Mouse (Mus musculus) CH12F3 (cell line): ENCODE measurements around the gene Fstl4.

Experiments
- in situ Hi-C: fragments of 300-500 bp; cut with MboI; formaldehyde crosslinking; loops from 2 replicates; pipeline ENCODE4 v1.14.3; 2020; ENCODE audit warnings: low sequenced_read_pairs

Gene Fstl4

DNA sequence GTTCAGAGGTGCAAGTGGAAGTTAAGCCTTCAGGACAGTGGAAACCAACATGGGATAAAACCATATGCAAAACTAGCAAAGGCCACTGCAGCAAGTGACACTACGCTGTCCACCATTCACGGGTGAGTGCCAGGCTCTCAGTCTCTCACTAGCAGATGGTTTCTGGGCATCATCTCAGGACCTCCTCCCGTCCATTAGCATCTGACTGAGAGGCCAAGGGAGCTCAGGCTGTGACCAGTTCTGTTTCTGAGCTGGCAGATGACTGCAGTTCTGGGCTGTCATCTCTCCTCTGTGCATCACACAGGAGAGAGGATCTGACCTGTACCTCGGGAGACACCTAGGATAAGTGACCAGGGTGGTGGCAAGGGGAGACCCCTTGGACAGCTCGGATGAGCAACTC, 249.5 kb downstream of the Fstl4 start:
- in situ Hi-C loops: no loop called here

DNA sequence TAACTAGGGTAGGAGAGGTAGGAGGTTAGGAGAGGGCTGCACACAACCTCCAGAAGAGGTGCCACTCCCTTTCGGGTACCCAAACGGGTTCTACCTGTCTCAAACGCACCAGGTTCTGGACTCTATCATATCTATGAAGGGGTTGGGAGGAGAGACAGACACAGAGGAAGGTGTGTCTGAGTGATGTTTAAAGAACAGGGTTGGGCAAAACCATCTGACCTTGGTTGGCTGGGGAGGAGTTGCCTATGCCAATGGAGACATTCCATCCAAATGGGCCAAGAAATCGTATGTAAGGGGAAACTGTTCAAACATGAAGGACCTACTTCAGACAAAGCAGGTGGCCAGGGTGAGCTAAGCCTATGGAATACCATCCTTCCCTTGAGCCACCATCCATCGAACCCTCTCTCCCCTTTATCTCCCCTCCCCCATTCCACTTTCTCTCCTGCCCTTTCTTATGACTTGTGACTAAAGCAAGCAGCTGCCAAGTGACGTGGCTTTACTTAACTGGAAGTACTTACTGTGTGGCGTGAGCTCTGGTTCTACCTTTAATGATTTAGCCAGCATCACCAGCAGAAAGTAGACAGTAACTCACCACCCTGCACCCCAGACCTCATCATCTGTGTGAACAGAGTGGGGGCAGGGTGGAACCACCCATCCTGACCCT, 252.1 kb downstream of the Fstl4 start:
- in situ Hi-C loops: no loop called here

DNA sequence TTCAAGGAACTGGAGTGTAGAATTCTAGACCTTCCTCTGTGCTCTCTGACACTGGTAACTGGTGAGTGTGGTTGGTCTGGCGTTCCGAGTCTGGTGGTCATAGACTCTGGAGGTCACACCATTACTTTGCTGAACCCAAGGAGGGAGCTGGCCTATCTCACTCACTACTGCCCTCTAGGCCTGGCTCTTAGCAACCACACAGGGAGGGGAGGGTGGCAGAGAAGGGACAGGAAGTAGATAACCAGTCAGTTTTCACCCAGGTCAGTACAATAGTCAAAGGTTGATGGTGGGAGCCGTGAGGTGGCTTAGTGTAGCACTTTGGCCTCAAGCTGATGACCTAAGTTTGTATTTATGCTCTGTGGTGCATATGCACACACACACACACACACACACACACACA, 255.1 kb downstream of the Fstl4 start:
- in situ Hi-C loops: no loop called here

DNA sequence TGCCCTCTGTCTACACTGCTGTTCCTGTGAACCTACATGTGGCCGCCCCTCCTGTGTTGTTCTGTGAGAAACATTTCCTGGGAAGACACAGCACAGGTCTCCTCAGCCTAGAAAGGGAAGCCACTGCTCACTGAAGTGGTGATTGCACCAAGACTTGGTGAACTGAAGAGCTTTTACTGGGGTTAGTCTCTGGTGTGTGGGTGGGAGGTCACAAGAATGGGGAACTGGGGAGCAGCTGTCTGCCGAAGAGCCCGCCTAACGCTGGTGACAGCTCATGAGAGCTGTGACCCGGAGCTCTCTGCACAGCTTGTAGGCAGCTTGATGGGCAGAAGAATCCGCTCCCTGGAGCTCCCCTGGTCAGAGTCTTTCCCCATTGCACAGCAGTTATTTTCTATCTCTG, 260.0 kb downstream of the Fstl4 start:
- in situ Hi-C loops: no loop called here

DNA sequence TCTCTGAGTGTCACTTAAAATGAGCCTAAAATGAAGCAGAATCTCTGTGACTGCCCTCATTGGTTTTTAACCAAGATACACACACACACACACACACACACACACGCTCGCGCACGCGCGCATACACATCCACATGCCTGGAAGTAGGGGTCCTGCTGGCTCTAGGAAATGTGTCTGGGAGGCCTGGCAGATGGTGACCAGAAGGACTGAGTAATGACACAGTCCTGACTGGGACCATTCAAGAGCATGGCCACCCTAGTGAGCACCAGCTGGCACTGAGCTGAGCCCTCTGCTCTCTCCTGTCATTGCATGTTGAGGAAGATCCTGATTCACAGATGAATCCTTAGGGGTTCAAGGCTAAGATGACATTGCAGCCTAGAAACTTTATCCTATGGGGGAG, 261.3 kb downstream of the Fstl4 start:
- in situ Hi-C loops: no loop called here

DNA sequence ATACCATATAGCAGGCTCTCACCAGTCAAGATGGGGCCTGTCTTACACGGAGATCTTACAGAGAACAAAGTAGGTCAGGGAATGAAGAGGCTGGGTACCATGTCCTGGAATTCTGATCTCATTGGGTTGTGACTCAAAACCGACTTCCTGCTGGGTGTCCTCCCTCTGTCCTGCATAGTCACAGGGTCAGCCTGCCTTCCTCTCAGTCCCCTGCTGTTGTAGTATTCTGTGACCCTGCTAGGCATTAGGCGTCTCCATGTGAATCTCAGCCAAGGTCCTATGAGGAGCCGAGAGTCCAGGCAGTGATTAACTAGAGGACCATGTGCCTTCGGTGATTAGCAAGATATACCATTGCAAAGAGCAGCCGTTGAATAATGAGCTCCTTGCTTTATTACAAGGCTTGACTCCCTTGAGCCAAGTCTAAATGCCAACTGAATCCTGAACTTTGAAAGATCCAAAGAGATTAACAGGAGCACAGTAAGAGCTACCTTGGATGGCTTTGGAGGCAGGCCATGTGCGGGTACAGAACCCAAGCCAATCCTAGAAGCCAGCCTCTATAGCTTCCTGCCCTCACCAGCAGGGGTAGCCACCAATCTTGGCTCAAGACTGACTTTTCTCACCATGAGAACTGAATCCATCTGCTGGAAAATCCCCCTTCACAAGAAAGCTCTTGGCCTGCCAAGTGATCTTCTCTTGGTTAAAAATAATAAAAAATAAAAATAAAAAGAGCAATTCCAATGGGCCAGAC, 264.2 kb downstream of the Fstl4 start:
- in situ Hi-C loops: no loop called here

DNA sequence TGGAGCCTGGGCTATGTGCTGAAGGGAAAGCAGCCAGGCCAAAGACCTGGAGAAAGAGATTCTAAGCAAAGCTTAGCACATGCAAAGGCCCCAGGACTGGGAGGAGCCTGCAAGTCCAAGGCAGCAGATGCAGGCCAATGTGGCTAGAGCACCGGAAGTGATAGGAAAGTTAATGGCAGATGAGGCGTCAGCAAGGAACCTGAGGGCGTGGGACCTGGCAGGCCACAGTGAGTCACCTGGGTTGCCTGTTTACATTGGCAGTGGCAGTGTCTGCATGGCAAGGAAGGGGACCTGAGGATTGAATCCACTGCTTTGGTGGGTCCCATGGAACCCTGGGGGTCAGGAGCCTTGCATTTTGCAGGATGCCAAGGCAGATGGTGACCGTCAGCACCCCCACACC, 267.3 kb downstream of the Fstl4 start:
- in situ Hi-C loops: no loop called here

DNA sequence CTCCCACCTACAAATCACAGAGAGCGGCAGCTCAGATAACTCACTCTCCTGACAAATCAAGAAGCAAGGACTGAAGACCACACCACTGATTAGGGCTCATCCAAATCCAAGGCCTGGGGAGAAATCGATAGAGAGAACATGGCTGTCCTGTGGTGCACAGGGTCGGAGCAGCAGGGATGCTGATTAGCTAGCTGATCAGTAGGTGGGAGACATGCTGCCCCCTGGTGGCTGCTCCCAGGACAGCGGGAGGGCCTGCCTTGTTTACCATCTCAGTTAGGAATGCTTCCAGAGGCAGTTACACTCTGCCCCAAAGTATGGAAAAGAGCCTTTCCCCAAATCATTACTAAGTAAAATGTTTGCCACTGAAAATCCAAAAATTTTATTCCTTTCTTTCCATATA, 267.9 kb downstream of the Fstl4 start:
- in situ Hi-C loops: no loop called here

DNA sequence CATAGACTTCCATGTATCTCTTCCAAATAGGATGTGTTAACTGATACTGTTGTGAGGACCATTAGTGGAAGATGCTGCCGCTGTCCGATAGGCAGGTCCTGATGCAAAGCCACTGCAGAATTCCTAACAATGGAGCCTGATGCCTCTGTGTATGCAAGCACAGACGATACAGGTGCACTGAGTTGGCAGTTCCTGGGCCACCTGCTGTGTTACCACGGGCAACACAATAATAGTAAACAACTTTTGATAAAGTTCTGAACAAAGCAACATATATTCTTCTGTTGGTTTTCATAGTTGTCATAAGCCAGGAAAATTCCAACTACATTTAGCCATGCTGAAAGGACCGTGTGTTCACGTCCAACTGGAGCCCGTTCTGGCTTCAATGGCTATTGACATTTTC, 271.0 kb downstream of the Fstl4 start:
- in situ Hi-C loops: no loop called here

DNA sequence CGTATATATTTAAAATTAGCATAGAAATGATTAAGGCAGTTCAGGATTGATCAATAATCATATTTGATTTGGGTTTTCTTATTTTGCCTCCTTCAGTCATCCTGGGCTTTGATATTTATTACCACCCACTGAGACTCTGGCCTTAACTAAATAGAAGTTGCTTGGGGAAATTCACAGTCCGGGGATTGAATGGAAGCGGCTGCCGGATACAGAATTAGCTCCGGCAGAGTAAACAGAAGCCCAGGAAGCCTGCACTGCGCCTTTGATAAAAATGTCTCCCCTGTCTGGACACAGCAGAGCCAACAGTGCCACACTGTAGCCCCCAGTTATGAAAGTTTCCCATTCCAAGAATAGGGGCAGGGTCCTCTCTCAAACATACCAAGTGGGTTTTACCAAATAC, 282.4 kb downstream of the Fstl4 start:
- in situ Hi-C loops: no loop called here

DNA sequence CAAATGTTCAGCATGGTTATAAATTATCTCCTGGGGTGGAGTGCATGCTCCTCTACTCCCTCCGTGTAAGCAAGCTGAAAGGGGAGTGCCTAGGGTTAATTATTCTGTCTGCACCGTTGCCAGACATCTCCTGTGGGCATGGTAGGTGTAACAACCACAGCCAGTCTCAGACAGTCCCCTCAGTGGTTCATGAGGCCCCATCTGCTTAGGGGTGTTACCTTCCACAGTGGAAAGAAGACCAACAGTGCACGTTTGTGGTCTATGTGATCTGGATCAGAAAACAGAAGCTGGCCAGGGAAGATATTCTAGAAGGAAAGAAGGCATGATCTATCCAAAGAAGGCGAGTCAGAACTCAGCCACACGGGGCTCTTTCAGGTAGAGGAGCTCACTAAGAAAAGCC, 289.7 kb downstream of the Fstl4 start:
- in situ Hi-C loops: no loop called here

DNA sequence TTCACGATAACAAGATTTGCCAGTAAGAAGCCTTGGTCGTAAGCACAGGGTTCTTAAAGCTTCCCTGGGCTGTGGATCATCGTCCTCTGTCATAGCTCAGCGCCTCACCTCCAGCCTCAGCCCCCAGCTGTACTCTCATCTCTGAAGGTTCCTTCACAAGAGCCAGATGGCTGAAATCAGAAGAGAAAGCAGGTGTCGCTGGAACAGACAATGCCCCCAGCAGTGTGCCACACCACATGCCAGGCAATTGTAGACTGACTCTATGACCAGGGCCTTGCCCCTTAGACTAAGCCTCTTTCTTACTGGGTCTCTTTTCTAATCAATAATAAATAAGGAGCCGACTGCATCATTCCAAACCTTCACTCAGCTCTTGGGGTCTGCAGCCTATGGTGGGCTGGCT, 291.5 kb downstream of the Fstl4 start:
- in situ Hi-C loops: no loop called here

DNA sequence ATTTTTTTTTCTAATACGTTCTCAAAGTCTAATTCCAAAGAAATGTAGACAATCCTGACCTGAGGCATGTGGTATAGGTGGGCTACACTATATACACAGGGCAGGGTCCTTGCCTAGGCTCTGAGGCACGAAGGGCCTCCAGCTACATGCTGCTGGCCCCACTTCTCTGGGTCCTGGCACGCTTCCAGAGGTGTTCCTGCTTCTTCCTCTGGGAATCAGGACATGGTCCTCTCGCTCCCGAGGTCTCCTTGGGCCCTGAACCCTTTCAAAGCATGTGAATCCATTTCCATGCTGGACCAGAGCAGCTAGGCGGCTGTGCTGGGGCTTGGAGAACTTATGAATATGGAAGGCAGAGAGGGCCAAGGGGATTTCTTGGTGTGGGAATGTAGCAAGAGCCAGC, 292.3 kb downstream of the Fstl4 start:
- in situ Hi-C loops: no loop called here

DNA sequence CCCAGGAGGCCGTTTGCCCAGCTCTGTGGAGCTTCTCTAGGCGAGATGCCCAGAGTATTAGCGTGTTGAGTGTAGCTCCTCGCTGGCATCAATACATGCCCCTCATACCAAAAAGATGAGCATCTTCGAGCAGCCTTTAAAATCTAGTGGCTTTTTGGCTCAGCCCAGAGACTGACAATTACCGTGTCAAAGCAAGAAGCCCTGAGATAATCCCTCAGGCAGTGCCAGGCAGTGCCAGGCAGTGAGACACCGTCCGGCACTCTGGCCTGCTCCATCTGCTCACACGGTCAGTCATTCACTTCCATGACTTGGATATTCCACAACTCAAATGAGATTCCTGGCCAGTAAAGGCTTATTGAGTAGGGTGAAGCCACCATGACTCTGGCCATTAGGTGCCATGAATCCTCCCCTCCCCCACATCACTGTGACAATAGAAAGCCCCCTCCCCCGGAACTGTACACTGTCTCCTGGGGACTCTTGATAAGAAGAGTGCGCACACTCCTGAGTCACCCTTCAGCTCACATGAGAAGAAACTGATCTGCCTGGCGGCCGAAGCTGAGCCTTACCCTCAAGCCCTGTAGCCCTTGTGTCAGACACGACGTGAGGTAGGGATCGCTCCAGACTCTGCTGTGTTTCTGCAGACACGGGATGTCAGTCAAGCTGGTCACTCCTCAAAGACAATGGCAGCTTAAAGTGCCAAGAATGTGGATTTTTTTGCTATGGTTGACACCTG, 293.6 kb downstream of the Fstl4 start:
- in situ Hi-C loops: no loop called here

DNA sequence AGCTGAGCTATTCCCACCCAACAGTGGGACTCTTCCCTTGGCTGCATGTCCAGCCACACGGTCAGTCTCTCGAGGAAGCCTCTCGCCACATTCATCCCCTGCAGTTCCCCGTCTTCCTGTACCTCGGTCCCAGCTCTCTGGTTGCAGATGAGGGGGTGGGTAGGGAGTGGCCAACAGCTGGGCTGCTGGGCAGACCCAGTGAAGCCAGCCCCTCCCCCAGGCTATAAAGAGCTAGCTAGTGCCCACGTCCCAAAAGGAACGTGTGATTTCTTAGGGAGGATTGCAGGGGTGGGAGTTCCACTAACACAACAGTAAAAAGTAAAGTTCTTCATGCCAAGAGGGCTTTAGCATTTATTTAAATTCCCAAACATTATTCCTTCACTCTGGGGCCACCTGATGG, 294.1 kb downstream of the Fstl4 start:
- in situ Hi-C loops: no loop called here

DNA sequence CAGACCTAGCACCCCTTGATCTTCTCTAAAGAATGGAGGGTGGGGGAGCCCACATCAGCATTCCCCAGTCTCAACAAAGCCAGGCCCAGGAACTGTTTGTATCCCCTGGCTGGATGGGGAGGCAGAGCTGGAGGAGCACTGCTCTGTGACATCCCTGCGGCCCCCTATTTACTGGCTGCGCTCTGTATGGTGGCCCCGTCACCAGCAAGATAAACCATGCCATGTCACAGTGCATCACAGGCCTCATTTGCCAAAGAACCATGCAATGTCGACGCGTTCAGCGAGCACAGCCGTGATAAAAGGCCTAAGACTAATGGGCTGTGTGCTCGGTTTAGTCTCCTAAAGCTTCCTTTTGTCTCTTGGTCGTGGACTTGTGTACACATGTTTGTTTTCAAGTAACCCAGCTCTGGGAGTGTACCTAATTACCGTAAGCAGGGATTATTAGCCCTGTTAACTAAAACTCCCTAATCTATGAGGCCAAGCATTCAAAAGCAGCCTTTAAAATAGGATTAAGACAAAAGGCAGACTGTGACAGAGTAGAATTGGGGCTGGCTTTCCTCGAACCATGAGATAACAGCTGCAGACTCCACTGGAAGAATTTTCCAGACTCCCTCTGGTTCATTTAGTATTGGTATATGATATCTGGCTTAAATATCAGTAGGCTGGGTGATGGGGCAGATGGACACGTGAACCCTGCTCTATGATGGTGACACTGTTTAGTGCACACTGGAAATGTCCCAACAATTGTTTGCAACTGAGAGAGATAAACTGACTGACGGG, 303.5 kb downstream of the Fstl4 start:
- in situ Hi-C loops: no loop called here

DNA sequence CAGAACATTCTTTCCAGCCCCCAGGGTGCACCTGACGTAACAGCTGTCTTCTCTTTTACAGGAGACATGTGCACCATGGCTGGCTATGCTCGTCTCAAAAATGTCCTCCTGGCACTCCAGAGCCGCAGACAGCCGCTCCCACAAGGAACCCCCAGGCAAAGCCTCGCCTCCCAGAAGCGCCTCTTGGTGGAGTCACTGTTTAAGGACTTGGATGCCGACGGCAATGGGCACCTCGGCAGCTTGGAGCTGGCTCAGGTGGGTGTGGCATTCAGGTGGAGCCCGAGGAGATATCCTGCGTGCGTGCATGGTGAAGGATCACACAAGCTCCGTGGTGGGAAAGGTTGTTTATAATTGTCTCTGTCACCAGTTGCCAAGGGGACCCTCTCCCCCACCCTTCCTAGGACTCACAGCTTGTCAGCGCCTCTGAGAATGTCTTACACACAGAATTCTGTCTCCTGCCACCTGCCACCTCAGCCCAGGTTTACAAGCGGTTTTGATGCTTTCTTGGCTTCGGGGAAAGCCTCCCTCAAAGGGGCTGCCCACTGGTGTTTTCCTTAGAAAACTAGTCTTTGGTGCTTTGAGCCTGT, 304.1 kb downstream of the Fstl4 start:
- in situ Hi-C loops: no loop called here

DNA sequence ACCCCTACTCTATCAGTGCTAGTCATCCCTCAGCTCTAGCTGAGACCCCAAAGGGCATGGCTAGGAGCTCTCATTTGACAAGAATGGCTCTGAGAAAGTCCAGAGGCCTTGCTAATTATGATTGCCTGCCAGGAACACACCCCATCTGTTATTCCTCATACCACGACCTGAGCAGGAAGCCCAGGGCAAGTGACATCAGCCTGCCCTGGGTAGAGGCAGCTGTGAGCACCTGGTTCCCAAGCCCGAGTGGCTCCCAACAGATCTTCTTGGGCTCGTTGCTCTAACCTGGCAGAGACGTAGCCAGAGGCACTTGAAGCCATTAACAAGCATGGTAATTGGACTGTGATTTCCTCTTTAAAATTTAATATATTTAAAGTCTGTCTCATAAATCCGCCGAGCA, 305.3 kb downstream of the Fstl4 start:
- in situ Hi-C loops: no loop called here

DNA sequence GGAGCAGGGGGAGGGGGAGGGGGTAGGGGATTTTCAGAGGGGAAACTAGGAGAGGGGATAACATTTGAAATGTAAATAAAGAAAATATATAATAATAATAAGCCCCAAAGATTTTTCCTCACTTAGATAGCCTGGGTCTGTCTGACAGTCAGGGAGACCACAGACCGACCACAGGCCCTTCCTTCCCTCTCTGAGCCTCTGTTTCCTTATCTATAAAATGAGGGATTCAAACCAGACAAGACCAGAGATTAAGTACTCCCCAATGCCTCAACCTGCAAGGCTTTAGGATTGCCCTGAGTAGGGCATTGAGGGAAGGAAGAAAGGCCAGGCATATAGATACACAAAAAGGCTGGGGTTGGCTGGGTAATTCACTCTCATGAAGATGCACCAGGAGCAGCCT, 307.2 kb downstream of the Fstl4 start:
- in situ Hi-C loops: no loop called here

DNA sequence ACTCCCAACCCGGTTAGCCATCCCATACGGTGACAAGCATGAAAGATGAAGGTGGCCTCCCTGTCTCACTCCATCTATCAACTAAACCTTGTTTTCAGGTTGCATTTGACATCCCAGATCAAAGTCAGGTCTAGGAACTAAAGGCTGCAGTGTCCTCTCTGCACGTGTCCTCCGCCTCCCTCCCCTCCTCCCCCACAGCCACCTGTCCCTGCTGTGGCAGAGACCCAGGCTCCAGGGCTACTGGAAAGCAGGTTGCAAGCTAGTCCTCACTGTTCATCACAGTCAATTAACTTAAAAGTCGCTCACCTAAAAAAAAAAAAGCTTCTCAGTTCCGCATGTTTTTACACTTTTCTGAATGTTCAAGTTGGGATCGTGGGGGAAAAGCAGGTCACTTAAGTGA, 313.2 kb downstream of the Fstl4 start:
- in situ Hi-C loops: no loop called here
